Mouse (Mus musculus) C2C12 (cell line): ENCODE results near the gene Nfam1.

Experiments
- CEBPB ChIP-seq: IDR thresholded peaks from one replicate; pipeline ENCODE4 v1.6.1; 2011; ENCODE audit warnings: low read depth, mild to moderate bottlenecking, control low read depth, moderate library complexity
- CTCF ChIP-seq: IDR thresholded peaks from one replicate; pipeline ENCODE4 v1.5.1; 2011; ENCODE audit not compliant: control insufficient read depth, insufficient read depth, insufficient read length
- FOSL1 ChIP-seq: IDR thresholded peaks from one replicate; pipeline ENCODE4 v1.8.0; 2011; ENCODE audit warnings: mild to moderate bottlenecking, low read length; ENCODE audit not compliant: poor library complexity, insufficient read depth, severe bottlenecking
- MAX ChIP-seq: IDR thresholded peaks from one replicate; pipeline ENCODE4 v1.6.1; 2011; ENCODE audit warnings: mild to moderate bottlenecking, control low read depth
- USF1 ChIP-seq: IDR thresholded peaks from one replicate; pipeline ENCODE4 v1.6.1; 2011; ENCODE audit warnings: low read depth, mild to moderate bottlenecking, control low read depth, moderate library complexity

- TF ChIP-seq CTCF (no peak), CEBPB (no peak), MAX (no peak), USF1 (no peak), FOSL1 (no peak)
Measured at GRCm38 (mm10) chr15:83061689-83062088, 28.6 kb upstream of the Nfam1 start.
